Mouse (Mus musculus) G1E (cell line): ENCODE measurements around the gene Tpi1.

ENCODE experiments used
- CTCF ChIP-seq: IDR thresholded peaks from 2 replicates; pipeline ENCODE4 v1.5.1; 2012; ENCODE audit warnings: low read depth, low read length, inconsistent platforms, mixed read lengths
- GATA1 ChIP-seq: IDR thresholded peaks from 2 replicates; pipeline ENCODE4 v1.6.1; 2012; ENCODE audit warnings: borderline replicate concordance, low read length, inconsistent platforms, mixed read lengths
- TAL1 ChIP-seq: conservative IDR thresholded peaks from 2 replicates; pipeline ENCODE4 v1.6.1; 2012; ENCODE audit warnings: low read depth, low read length, inconsistent platforms, mixed read lengths

DNA sequence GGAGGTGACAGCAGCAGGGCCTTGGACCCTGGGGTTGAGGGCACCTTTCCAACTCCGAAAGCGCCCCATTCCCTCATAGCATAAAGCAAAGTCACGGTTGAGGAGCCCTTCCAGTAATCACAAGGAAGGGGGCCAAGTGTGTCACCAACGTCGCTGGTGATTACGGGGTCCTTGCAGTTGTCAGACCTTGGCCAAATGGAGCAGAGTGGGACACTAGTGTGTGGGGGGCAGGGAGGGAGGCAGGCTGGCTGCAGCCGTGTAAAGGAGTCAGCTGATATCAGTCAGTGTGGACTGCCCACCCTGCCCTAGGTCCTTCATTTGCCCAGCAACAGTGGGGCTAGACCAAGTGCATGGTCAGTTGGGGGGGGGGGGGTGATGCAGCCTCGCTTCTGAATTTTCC is 352 bp upstream of the Tpi1 start:
- TF ChIP-seq CTCF (no peak), GATA1 (no peak), TAL1 (no peak)
